Mouse (Mus musculus): ENCODE data around the gene Asb11. TPM values are rescaled to one million over a fixed set of nuclear protein-coding genes. Genes with fewer than 3 reads are reported as not detected.

The Asb11 gene
- polyA plus RNA-seq, 1 experiment from 2014 or later, result not detected

DNA sequence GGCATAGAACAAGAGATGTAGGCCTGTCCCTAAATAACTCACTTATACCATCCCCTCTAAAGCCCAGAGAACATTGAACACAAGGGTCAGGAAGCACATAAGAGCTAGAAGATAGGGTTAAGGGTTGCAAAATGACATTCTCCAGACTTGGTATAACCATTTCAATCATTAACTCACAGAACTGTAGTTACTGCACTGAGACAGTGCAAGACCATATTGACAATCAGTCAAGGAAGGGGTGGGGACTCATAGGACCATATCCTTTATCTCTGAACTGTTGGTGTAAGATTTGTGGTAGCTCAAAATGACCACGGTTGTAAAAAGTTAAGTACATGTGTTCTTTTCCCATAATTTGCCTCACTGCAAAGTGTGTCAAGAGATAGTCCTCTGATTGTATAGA, 26.2 kb upstream of the Asb11 start:
- Histone ChIP-seq H3K4me2 (no peak overlapping the region), H3K4me3 (ENCODE audit: low read depth, low read length) (no peak overlapping the region), H3K36me3 (ENCODE audit: insufficient read depth) (no peaks in the 10 kb centered on the region), H3K9me3 (ENCODE audit: low read depth, low read length) (no peaks in the 10 kb centered on the region), H3K9ac (no peak overlapping the region), H3K27me3 (ENCODE audit: insufficient read depth, low read length) (no peaks in the 10 kb centered on the region), H3K4me1 (ENCODE audit: insufficient read depth) (0 out of 2 replicates have a peak, but pooled peaks cover 4% of the 10 kb centered on the region), H3K27ac (ENCODE audit: low read depth) (no peak overlapping the region)
- TF ChIP-seq CTCF (IDR thresholded peaks at IDR 0.05; ENCODE audit: low read depth), result no peak
- WGBS, result 79% methylated on average over 1 of the region's 1 CpGs
- no peak for ATAC-seq (ENCODE audit: insufficient read depth)
- DNase-seq, result no peak

DNA sequence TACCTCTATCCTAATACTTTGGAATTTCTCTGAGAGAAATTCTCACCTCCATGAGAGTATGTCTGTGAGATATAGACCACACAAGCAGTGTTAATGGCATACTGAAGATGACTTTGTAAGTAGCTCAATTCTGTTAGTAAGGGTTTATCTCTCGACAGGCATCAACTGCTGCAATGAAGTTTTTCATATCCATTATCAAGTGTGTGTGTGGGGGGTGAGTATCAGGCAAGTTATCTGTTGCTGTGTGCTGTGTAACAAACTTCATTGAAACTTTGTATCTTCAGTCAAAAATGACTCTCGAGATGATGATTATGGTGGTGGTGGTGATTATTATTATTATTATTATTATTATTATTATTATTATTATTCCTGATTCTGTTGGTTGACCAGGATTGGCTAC, 20.0 kb upstream of the Asb11 start:
- H3K9me3 ChIP-seq (ENCODE audit: low read depth, low read length), result no peaks in the 10 kb centered on the region
- H3K36me3 ChIP-seq (ENCODE audit: insufficient read depth), result no peaks in the 10 kb centered on the region
- ATAC-seq (ENCODE audit: insufficient read depth), result no peak
- no peaks in the 10 kb centered on the region for H3K4me1 ChIP-seq (ENCODE audit: insufficient read depth)
- no peak overlapping the region for H3K4me2 ChIP-seq
- no peaks in the 10 kb centered on the region for H3K27me3 ChIP-seq (ENCODE audit: insufficient read depth, low read length)
- 74% methylated on average over 2 of the region's 2 CpGs for WGBS
- no peak for DNase-seq
- no peak overlapping the region for H3K9ac ChIP-seq
- no peak for TF ChIP-seq CTCF (IDR thresholded peaks at IDR 0.05; ENCODE audit: low read depth)
- no peak overlapping the region for H3K27ac ChIP-seq (ENCODE audit: low read depth)
- H3K4me3 ChIP-seq (ENCODE audit: low read depth, low read length), result no peak overlapping the region

GRCm38 (mm10) chrX:164418008-164418407, 18.8 kb upstream of the Asb11 start:
- Histone ChIP-seq H3K4me1 (ENCODE audit: insufficient read depth) (no peaks in the 10 kb centered on the region), H3K27me3 (ENCODE audit: insufficient read depth, low read length) (no peaks in the 10 kb centered on the region), H3K36me3 (ENCODE audit: insufficient read depth) (peaks cover 7% of the 10 kb centered on the region), H3K4me2 (no peak overlapping the region), H3K9me3 (ENCODE audit: low read depth, low read length) (no peaks in the 10 kb centered on the region), H3K27ac (ENCODE audit: low read depth) (no peak overlapping the region), H3K4me3 (ENCODE audit: low read depth, low read length) (no peak overlapping the region), H3K9ac (no peak overlapping the region)
- no peak for TF ChIP-seq CTCF (IDR thresholded peaks at IDR 0.05; ENCODE audit: low read depth)
- DNase-seq, result no peak
- ATAC-seq (ENCODE audit: insufficient read depth), result no peak

DNA sequence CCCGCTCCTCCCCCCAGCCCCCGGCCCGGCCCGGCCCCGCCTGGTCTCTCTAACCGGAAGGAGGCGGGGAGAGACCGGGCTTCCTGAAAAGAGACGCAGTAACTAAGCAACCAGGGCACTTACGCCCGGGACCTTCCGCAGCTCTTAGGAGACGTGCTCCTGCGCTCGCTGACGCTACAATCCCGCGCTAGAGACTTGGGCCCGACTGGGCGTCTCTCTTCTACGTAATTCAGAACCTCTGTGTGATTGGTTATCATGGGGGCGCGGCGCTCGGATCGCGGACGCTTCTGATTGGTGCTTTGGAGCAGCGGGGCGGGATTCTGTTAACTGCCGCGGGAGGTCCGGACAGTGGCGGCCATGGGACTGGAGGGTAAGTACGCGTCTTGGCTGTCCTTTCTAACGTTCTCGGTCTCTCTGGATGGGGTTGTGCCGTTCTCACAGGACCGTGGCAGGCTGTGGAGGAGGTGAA, 17.3 kb upstream of the Asb11 start, which contains the start of gene Piga:
Gene Piga, plus strand, starts transcription at position 317 of the 469 bp plus-strand sequence.
- Histone ChIP-seq H3K27ac (ENCODE audit: low read depth) (peak within 1 kb of the TSS; percentile 69), H3K4me3 (ENCODE audit: low read depth, low read length) (peak within 1 kb of the TSS; percentile 55), H3K4me1 (ENCODE audit: insufficient read depth) (no peaks in the 10 kb centered on the region), H3K9me3 (ENCODE audit: low read depth, low read length) (no peaks in the 10 kb centered on the region), H3K36me3 (ENCODE audit: insufficient read depth) (peaks cover 20% of the 10 kb centered on the region), H3K9ac (peak within 1 kb of the TSS; percentile 64), H3K4me2 (peak within 1 kb of the TSS; percentile 55), H3K27me3 (ENCODE audit: insufficient read depth, low read length) (no peaks in the 10 kb centered on the region)
- 8% methylated on average over 36 of the region's 40 CpGs for WGBS
- peak; percentile 99 for ATAC-seq (ENCODE audit: insufficient read depth)
- no peak for TF ChIP-seq CTCF (IDR thresholded peaks at IDR 0.05; ENCODE audit: low read depth)
- peak; percentile 96 for DNase-seq

GRCm38 (mm10) chrX:164419955-164420354, 16.8 kb upstream of the Asb11 start:
- ATAC-seq (ENCODE audit: insufficient read depth) (peak; percentile 16; the same call in 1 of the 2 replicates), DNase-seq (no peak)
- Histone ChIP-seq H3K4me3 (ENCODE audit: low read depth, low read length) (peak overlapping the region; percentile 55), H3K9me3 (ENCODE audit: low read depth, low read length) (no peaks in the 10 kb centered on the region), H3K4me1 (ENCODE audit: insufficient read depth) (no peaks in the 10 kb centered on the region), H3K36me3 (ENCODE audit: insufficient read depth) (peaks cover 24% of the 10 kb centered on the region), H3K4me2 (peak overlapping the region; percentile 55), H3K27me3 (ENCODE audit: insufficient read depth, low read length) (no peaks in the 10 kb centered on the region), H3K9ac (peak overlapping the region; percentile 64), H3K27ac (ENCODE audit: low read depth) (peak overlapping the region; percentile 69)
- no peak for TF ChIP-seq CTCF (IDR thresholded peaks at IDR 0.05; ENCODE audit: low read depth)
- 7% methylated on average over 13 of the region's 13 CpGs for WGBS

- Histone ChIP-seq H3K27me3 (ENCODE audit: insufficient read depth, low read length) (no peaks in the 10 kb centered on the region), H3K9ac (peak overlapping the region; percentile 64)
- 42% methylated on average over 3 of the region's 3 CpGs for WGBS
These were observed 16.3 kb upstream of the Asb11 start for GRCm38 (mm10) chrX:164420518-164420917.

GRCm38 (mm10) chrX:164424821-164425220, 12.0 kb upstream of the Asb11 start:
- no peak for ATAC-seq (ENCODE audit: insufficient read depth)
- no peak overlapping the region for H3K4me2 ChIP-seq
- no peak overlapping the region for H3K27ac ChIP-seq (ENCODE audit: low read depth)
- H3K36me3 ChIP-seq (ENCODE audit: insufficient read depth), result peaks cover 38% of the 10 kb centered on the region
- no peak for TF ChIP-seq CTCF (IDR thresholded peaks at IDR 0.05; ENCODE audit: low read depth)
- no peaks in the 10 kb centered on the region for H3K27me3 ChIP-seq (ENCODE audit: insufficient read depth, low read length)
- H3K9me3 ChIP-seq (ENCODE audit: low read depth, low read length), result no peaks in the 10 kb centered on the region
- WGBS, result 79% methylated on average over 1 of the region's 1 CpGs
- no peak overlapping the region for H3K4me3 ChIP-seq (ENCODE audit: low read depth, low read length)
- DNase-seq, result no peak
- no peaks in the 10 kb centered on the region for H3K4me1 ChIP-seq (ENCODE audit: insufficient read depth)
- H3K9ac ChIP-seq, result no peak overlapping the region

More at GRCm38 (mm10) chrX:164420518-164420917, 16.3 kb upstream of the Asb11 start:
- ATAC-seq (ENCODE audit: insufficient read depth), result no peak
- H3K4me3 ChIP-seq (ENCODE audit: low read depth, low read length), result peak overlapping the region; percentile 55
- H3K4me2 ChIP-seq, result peak overlapping the region; percentile 55
- no peaks in the 10 kb centered on the region for H3K9me3 ChIP-seq (ENCODE audit: low read depth, low read length)
- H3K4me1 ChIP-seq (ENCODE audit: insufficient read depth), result no peaks in the 10 kb centered on the region
- no peak for DNase-seq
- peaks cover 26% of the 10 kb centered on the region for H3K36me3 ChIP-seq (ENCODE audit: insufficient read depth)
- TF ChIP-seq CTCF (IDR thresholded peaks at IDR 0.05; ENCODE audit: low read depth), result no peak
- H3K27ac ChIP-seq (ENCODE audit: low read depth), result no peak overlapping the region
